Mouse (Mus musculus): Measurements from ENCODE around the gene Cd3eap. TPM values are rescaled to one million over a fixed set of nuclear protein-coding genes. Genes with fewer than 3 reads are reported as not detected.

The Cd3eap gene
- total RNA-seq, 2 experiments from 2014 or later = 0.45 to 2.1 TPM

DNA sequence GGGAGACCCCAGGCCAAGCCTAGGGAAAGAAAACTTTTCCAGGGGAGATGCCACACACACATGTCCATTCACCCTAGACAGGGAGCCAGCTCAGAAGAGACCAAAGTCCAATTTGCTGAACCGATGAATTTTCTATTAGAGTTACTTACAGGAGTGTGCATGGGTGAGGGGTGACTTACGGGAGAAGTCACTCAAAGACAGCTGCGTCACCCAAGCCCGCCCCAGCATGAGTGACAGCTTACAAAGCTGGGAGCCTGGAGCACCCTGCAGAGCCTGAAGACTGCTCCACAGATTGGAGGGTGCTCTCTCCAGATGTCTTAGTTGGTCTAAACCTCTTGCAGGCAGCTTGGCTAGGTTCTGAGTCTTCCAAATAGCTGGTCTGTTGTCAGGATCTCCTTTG, 47.3 kb downstream of the Cd3eap start:
- ATAC-seq (replicated peaks; ENCODE audit: low FRiP score, poor library complexity, severe bottlenecking) = no peak

DNA sequence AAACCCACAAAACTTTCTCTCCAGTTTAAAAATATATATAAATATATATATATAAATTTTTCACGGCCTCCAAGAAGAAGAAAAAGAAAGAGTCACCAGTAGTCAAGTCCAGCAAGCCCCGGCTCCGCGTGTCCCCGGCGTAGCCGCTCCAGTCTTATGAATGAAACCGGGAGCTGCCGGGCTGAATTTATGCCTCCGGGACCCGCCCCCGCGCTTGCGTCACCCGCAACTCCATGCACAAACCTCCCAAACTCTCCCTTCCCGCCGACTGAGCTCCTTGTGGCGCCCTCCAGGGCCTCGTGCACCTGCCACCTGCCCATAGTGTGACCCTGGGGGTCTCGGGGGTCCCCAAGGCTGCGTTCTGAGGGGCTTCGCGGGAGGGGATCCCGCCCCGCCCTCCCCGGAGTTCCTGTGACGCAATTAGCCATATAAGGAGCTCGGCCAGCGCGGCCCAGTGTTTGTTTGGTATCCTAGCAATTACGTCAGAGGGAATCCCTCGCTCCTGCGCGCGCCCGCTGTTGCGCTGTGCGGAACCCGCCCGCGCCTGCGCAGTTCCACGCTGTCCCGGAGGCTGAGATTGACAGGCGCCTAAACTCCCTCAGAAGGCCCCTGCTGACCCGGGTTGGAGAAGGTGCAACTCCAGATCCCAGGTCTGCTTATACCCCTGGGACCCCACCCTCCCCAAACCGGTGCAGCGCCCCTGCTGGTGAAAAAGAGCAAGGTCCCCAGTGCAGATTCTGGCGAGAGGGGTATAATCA, 49.2 kb downstream of the Cd3eap start, which contains the start of gene Fosb:
TSS of gene Fosb (minus strand) at position 168 of the 758 bp plus-strand sequence.
- peak; percentile 79 for ATAC-seq (replicated peaks; ENCODE audit: low FRiP score, poor library complexity, severe bottlenecking)

DNA sequence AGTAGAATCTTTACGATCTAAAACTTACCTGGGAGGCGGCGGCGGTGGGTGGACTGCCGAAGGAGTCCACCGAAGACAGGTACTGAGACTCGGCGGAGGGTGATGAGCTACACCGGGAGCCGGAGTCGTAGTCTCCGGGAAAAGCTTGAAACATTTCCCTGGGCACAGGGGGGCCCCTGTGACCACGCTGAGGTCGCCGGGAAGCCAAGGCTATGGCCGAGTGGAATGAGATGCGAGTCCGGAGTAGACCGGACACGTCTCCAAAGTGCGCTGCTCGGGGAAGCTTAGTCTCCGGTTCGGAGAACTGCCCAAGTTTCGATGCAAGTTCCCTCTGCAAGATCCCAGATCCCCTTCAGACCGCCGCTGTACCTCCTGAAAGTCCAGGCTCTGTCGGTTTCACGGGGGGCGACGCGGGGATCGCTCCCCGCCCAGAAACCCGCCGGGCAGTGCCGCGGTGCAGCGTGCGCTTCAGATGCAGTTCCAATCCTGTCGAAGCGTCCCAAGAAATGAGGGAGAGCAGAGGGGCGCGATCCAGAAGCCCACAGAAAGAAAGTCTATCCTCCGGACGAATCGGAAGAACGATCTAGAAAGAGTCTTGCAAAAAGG, 49.9 kb downstream of the Cd3eap start:
- no peak for ATAC-seq (replicated peaks; ENCODE audit: low FRiP score, poor library complexity, severe bottlenecking)

DNA sequence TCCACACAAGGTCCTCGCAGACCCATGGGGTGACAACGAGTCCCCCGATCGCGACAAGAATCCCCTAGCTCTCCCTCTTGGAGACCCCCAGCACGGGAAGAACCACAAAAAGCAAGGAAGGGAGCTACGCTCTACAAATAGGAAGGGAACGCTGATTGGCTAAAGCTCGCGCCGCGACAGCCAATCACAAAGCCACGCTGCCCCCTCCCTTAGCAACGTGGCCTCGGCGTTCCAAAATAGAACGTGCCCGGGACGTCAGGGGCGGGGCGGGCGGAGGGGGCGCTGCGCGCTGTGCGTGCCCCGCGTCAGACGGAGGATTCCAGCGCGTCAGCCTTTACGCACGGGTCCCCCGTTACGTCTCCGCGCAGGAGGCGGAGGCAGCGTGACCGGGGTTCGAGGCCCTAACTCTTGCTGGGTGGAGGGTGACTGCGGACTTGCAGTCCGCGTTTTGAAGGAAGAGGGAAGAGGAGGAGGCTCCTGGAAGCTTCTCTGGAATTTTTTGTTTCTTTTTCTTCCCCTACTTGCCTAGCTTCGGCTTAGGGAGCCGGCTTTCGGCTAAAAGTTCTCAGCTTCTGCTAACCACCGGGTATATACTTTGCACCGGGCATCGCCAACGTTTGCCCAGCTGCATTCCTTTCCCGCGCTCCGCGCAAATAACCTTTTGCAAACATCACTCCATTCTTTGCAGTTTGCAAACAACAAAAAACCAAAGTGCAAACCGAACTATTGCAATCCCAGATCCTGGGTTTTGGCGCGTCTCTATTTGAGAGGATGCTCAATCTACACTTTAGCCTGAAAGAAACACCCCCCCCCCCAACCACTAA, 50.6 kb downstream of the Cd3eap start:
- ATAC-seq (replicated peaks; ENCODE audit: low FRiP score, poor library complexity, severe bottlenecking) = peak; percentile 84

DNA sequence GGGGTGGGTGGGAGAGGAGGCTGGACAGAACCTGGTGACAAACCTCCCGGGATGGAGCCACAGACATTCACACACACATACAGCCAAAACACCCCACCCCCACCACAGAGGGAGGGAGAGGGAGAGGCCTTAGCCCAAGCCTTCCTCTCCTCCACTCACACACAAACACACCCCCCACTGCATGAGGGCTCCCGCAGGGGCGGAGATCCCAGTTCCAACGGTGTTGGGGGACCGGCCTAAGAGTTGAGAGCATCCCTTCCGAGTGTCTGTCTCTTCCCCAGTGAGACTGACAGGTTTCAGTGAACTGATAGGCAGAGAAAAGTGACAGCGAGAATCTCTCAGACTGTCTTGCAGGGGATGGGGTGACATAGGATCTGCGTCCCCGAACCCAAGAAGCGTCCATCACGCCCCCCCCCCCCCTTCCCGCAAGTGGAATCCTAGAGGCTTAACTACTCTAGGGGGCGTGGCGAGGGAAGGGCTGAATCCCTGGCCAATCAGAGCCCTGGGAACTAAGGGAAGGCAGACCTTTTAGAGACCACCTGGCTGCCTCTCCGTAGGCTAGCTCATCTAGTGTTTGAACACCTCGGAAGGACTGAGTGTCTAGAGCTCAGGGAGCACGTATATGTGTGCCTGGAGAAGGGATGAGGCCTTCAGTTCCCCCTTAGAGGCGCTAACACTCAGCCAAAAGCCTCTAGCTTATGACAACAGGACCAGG, 51.4 kb downstream of the Cd3eap start:
- 0 out of 2 replicates have a peak, but pooled peaks have one; percentile 8 for ATAC-seq (replicated peaks; ENCODE audit: low FRiP score, poor library complexity, severe bottlenecking)

DNA sequence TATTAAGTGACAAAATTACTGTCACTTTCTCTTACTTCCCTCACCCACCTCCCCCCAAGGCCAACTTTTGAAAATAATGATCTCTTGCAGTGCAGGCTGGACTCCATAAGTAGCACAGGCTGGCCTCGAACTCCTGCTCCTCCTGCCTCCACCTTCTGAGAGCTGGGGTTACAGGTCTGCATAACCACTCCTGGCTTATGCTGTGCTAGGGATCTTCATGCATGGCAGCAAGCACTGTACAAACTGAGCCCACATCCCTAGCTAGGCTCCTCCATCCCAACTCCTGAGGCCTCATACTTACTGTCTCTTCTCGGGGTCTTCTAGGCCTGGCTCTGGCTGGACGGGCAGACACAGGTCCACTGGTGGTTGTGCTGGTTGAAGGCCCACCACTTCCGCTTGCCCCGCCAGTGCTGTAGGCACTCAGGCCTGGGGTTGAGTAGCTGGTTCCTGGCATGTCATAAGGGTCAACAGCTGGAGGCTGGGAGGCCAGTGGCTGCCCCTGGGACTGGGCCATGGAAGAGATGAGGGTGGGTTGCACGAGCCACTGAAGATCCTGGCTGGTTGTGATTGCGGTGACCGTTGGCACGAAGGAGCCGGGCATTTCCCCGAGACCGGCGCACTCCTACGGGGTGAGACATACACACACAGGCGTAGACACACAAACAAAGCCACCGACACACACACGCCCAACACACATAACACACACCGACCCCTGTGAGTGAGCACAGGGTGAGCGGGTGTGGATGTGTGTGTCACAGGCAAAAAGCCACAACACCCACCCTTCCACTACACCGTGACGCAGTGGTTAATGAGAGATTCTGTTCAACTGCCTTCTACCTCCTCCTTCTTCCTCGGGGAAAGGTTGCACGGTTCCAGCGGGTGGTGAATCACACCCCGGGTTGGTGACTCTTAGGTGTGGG, 52.2 kb downstream of the Cd3eap start:
- no peak for ATAC-seq (replicated peaks; ENCODE audit: low FRiP score, poor library complexity, severe bottlenecking)

Other genes with a start within 250 kb of the Cd3eap start
- gene Gm4969, start 241.1 kb downstream of the Cd3eap start, total RNA-seq (2015; ENCODE audit: low replicate concordance) = not detected in 2 replicates
- not detected in 2 replicates for gene Gm4969, start 241.1 kb downstream of the Cd3eap start, total RNA-seq (2017; ENCODE audit: low replicate concordance)
- 4.7 and 5.0 TPM in 2 replicates for gene Fbxo46, start 239.6 kb downstream of the Cd3eap start, total RNA-seq (2015; ENCODE audit: low replicate concordance)
- gene Fbxo46, start 239.6 kb downstream of the Cd3eap start, total RNA-seq (2017; ENCODE audit: low replicate concordance) = 6.3 and 7.3 TPM in 2 replicates
- gene Qpctl, start 210.2 kb downstream of the Cd3eap start, total RNA-seq (2015; ENCODE audit: low replicate concordance) = 2.5 and 2.9 TPM in 2 replicates
- 1.9 TPM in 2 replicates for gene Qpctl, start 210.2 kb downstream of the Cd3eap start, total RNA-seq (2017; ENCODE audit: low replicate concordance)
- 15.5 and 22.0 TPM in 2 replicates for gene Snrpd2, start 209.8 kb downstream of the Cd3eap start, total RNA-seq (2015; ENCODE audit: low replicate concordance)
- gene Snrpd2, start 209.8 kb downstream of the Cd3eap start, total RNA-seq (2017; ENCODE audit: low replicate concordance) = 5.4 and 15.7 TPM in 2 replicates
- gene Gipr, start 193.4 kb downstream of the Cd3eap start, total RNA-seq (2015; ENCODE audit: low replicate concordance) = not detected in 2 replicates
- not detected in 2 replicates for gene Gipr, start 193.4 kb downstream of the Cd3eap start, total RNA-seq (2017; ENCODE audit: low replicate concordance)
- 2.5 TPM in 1 of 2 replicates, not detected in the other for gene Eml2, start 183.1 kb downstream of the Cd3eap start, total RNA-seq (2015; ENCODE audit: low replicate concordance)
- gene Eml2, start 183.1 kb downstream of the Cd3eap start, total RNA-seq (2017; ENCODE audit: low replicate concordance) = 1.3 TPM in 1 of 2 replicates, not detected in the other
- gene Gpr4, start 146.9 kb downstream of the Cd3eap start, total RNA-seq (2015; ENCODE audit: low replicate concordance) = not detected in 2 replicates
- gene Gpr4, start 146.9 kb downstream of the Cd3eap start, total RNA-seq (2017; ENCODE audit: low replicate concordance) = not detected in 2 replicates
- gene Opa3, start 131.1 kb downstream of the Cd3eap start, total RNA-seq (2015; ENCODE audit: low replicate concordance) = 19.8 and 25.6 TPM in 2 replicates
- 20.0 and 22.7 TPM in 2 replicates for gene Opa3, start 131.1 kb downstream of the Cd3eap start, total RNA-seq (2017; ENCODE audit: low replicate concordance)
- 34.0 and 58.7 TPM in 2 replicates for gene Vasp, start 87.7 kb downstream of the Cd3eap start, total RNA-seq (2015; ENCODE audit: low replicate concordance)
- gene Vasp, start 87.7 kb downstream of the Cd3eap start, total RNA-seq (2017; ENCODE audit: low replicate concordance) = 17.9 and 26.7 TPM in 2 replicates
- gene Ppm1n, start 79.4 kb downstream of the Cd3eap start, total RNA-seq (2015; ENCODE audit: low replicate concordance) = not detected in 2 replicates
- not detected in 2 replicates for gene Ppm1n, start 79.4 kb downstream of the Cd3eap start, total RNA-seq (2017; ENCODE audit: low replicate concordance)
- gene Rtn2, start 76.9 kb downstream of the Cd3eap start, total RNA-seq (2015; ENCODE audit: low replicate concordance) = 4.0 TPM in 1 of 2 replicates, not detected in the other
- gene Rtn2, start 76.9 kb downstream of the Cd3eap start, total RNA-seq (2017; ENCODE audit: low replicate concordance) = not detected in 2 replicates
- 6.3 and 7.9 TPM in 2 replicates for gene Fosb, start 49.4 kb downstream of the Cd3eap start, total RNA-seq (2015; ENCODE audit: low replicate concordance)
- gene Fosb, start 49.4 kb downstream of the Cd3eap start, total RNA-seq (2017; ENCODE audit: low replicate concordance) = 1.3 and 3.3 TPM in 2 replicates
- gene Ercc1, start 14.7 kb downstream of the Cd3eap start, total RNA-seq (2015; ENCODE audit: low replicate concordance) = 3.6 and 12.6 TPM in 2 replicates
- gene Ercc1, start 14.7 kb downstream of the Cd3eap start, total RNA-seq (2017; ENCODE audit: low replicate concordance) = 1.2 and 1.8 TPM in 2 replicates
- gene Ppp1r13l, start 266 bp upstream of the Cd3eap start, total RNA-seq (2015; ENCODE audit: low replicate concordance) = not detected in 2 replicates
- gene Ppp1r13l, start 266 bp upstream of the Cd3eap start, total RNA-seq (2017; ENCODE audit: low replicate concordance) = 0.64 and 1.7 TPM in 2 replicates
- 1.7 and 1.8 TPM in 2 replicates for gene Ercc2, start 22.5 kb upstream of the Cd3eap start, total RNA-seq (2015; ENCODE audit: low replicate concordance)
- 5.3 and 11.3 TPM in 2 replicates for gene Ercc2, start 22.5 kb upstream of the Cd3eap start, total RNA-seq (2017; ENCODE audit: low replicate concordance)
- 2.5 TPM in 1 of 2 replicates, not detected in the other for gene Klc3, start 44.6 kb upstream of the Cd3eap start, total RNA-seq (2015; ENCODE audit: low replicate concordance)
- gene Klc3, start 44.6 kb upstream of the Cd3eap start, total RNA-seq (2017; ENCODE audit: low replicate concordance) = not detected in 2 replicates
- not detected in 2 replicates for gene Ckm, start 45.3 kb upstream of the Cd3eap start, total RNA-seq (2015; ENCODE audit: low replicate concordance)
- not detected in 2 replicates for gene Ckm, start 45.3 kb upstream of the Cd3eap start, total RNA-seq (2017; ENCODE audit: low replicate concordance)
- gene Mark4, start 99.3 kb upstream of the Cd3eap start, total RNA-seq (2015; ENCODE audit: low replicate concordance) = 4.3 and 8.8 TPM in 2 replicates
- gene Mark4, start 99.3 kb upstream of the Cd3eap start, total RNA-seq (2017; ENCODE audit: low replicate concordance) = 1.1 and 1.2 TPM in 2 replicates
- gene Exoc3l2, start 103.8 kb upstream of the Cd3eap start, total RNA-seq (2015; ENCODE audit: low replicate concordance) = not detected in 2 replicates
- not detected in 2 replicates for gene Exoc3l2, start 103.8 kb upstream of the Cd3eap start, total RNA-seq (2017; ENCODE audit: low replicate concordance)
- 2.9 TPM in 2 replicates for gene Bloc1s3, start 148.9 kb upstream of the Cd3eap start, total RNA-seq (2015; ENCODE audit: low replicate concordance)
- gene Bloc1s3, start 148.9 kb upstream of the Cd3eap start, total RNA-seq (2017; ENCODE audit: low replicate concordance) = 0.13 and 0.15 TPM in 2 replicates
- 12.6 and 31.9 TPM in 2 replicates for gene Trappc6a, start 148.9 kb upstream of the Cd3eap start, total RNA-seq (2015; ENCODE audit: low replicate concordance)
- gene Trappc6a, start 148.9 kb upstream of the Cd3eap start, total RNA-seq (2017; ENCODE audit: low replicate concordance) = 3.5 and 5.8 TPM in 2 replicates
- not detected in 2 replicates for gene Nkpd1, start 158.4 kb upstream of the Cd3eap start, total RNA-seq (2015; ENCODE audit: low replicate concordance)
- gene Nkpd1, start 158.4 kb upstream of the Cd3eap start, total RNA-seq (2017; ENCODE audit: low replicate concordance) = not detected in 2 replicates
- gene Ppp1r37, start 203.6 kb upstream of the Cd3eap start, total RNA-seq (2015; ENCODE audit: low replicate concordance) = 51.1 and 51.5 TPM in 2 replicates
- gene Ppp1r37, start 203.6 kb upstream of the Cd3eap start, total RNA-seq (2017; ENCODE audit: low replicate concordance) = 54.5 and 74.7 TPM in 2 replicates
- not detected in 2 replicates for gene Zfp296, start 217.8 kb upstream of the Cd3eap start, total RNA-seq (2015; ENCODE audit: low replicate concordance)
- gene Zfp296, start 217.8 kb upstream of the Cd3eap start, total RNA-seq (2017; ENCODE audit: low replicate concordance) = 1.7 TPM in 1 of 2 replicates, not detected in the other
- gene Gemin7, start 218.1 kb upstream of the Cd3eap start, total RNA-seq (2015; ENCODE audit: low replicate concordance) = 78.9 and 80.1 TPM in 2 replicates
- 19.6 and 26.4 TPM in 2 replicates for gene Gemin7, start 218.1 kb upstream of the Cd3eap start, total RNA-seq (2017; ENCODE audit: low replicate concordance)
- 12.3 and 14.3 TPM in 2 replicates for gene Clasrp, start 245.0 kb upstream of the Cd3eap start, total RNA-seq (2015; ENCODE audit: low replicate concordance)
- 19.9 and 45.4 TPM in 2 replicates for gene Clasrp, start 245.0 kb upstream of the Cd3eap start, total RNA-seq (2017; ENCODE audit: low replicate concordance)